Mouse (Mus musculus) NIH3T3 (cell line): ENCODE measurements around the gene Zfp866.

ENCODE experiments used
- DNase-seq: peaks from one replicate; pipeline ENCODE4 v3.0.0-alpha.2; 2012; ENCODE audit warnings: low read depth

The Zfp866 gene

GRCm38 (mm10) chr8:69716403-69717231 lies 74.4 kb downstream of the Zfp866 start:
- DNase-seq = peak; percentile 97

- DNase-seq = no peak
Measured at GRCm38 (mm10) chr8:69715366-69715765, 75.6 kb downstream of the Zfp866 start.

GRCm38 (mm10) chr8:69713516-69713915 lies 77.5 kb downstream of the Zfp866 start:
- DNase-seq = no peak
